Mouse (Mus musculus): ENCODE results near the gene Mllt6.
A peak's percentile ranks its signal among the peaks of the same experiment; 100 is the strongest.
"Not testable (repeated sequence)": the region's sequence is repeated elsewhere in the genome, so short reads cannot be mapped to it uniquely, and the experiment has no call there.

The Mllt6 gene

DNA sequence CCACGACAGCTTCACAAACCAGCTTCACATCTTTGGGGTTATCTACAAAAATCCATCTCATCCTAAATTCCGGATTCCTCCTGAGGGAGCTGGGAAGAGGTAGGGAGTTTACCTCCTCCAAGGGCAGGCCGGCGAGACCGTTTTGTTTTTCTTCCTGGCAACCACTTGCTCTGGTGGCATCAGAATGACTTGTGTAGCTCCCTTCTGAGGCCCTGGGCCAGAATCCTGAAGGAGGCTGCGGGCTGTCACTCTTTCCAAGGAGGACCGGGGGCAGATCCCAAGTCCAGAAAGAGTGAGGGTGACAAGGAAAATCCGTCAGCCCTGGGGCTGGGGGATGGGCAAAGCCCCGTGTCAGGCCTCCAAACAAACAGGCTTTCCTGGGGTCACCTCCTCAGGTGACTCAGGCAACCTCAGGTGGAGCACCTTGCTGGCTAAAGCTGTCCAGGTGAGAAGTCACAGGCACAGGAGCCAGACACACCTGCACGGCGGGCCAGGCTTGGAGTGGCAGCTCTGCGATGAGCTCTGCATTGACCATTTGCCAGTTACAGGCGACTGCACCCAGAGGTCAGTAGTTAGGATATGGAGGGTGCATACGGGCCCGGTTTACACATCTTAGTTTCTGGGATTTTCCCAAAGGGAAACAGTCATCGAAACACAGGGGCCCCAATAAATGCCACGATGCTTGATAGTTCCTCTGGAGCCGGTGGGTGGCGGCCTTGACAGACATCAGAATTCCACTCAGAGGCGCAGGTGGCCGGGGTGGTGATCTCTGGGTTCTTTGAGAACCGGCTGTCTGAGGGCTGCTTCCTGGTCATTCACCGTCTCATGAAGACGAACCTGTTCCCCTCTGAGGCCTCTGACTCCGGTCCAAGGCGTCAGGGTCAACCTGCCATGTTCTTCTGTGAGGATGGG, 54.4 kb downstream of the Mllt6 start:
- no peak for DNase-seq (ENCODE audit: low spot score)

- no peak for DNase-seq (ENCODE audit: low spot score)
These were observed 55.2 kb downstream of the Mllt6 start for GRCm38 (mm10) chr11:97718281-97718860.

DNA sequence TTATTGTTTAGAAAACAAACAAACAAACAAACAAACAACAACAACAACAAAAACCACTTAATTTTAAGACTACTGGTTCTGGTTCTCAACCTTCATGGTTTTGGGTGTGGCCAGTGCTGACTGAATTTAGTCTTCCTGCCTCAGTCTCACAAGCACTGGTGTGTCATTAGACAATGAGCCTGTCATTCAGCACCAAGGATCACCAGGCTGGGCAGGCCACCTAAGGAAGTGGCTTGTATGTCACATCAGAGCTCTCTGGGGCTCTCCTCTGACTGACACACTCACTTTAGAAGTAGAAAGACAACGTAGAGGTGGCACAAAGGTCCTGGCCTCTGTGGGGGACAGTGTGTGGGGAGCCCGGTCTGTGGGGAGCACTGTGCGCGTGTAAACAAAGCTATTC, 55.8 kb downstream of the Mllt6 start:
- no peak for DNase-seq (ENCODE audit: low spot score)

DNA sequence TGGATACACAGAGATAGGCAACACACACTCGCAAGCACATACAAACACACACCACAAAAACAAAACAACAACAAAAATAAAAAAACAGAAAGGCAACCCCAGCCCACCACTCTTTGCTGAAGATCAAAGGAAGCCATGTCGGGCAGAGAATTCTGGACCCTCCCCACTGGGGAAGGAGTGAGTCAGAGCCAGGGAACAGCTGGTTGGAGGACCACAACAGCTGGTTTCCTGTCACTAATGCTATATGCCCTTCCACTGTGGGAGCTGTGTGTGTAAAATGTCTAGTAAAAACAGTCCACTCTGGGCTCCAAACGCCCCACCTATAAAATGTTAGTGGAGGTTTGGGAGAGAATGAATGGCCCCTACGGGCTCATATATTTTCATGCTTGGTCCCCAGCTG, 58.1 kb downstream of the Mllt6 start:
- DNase-seq (ENCODE audit: low spot score) = no peak

- no peak for DNase-seq (ENCODE audit: low spot score)
These were observed 60.5 kb downstream of the Mllt6 start for GRCm38 (mm10) chr11:97723709-97724108.

DNA sequence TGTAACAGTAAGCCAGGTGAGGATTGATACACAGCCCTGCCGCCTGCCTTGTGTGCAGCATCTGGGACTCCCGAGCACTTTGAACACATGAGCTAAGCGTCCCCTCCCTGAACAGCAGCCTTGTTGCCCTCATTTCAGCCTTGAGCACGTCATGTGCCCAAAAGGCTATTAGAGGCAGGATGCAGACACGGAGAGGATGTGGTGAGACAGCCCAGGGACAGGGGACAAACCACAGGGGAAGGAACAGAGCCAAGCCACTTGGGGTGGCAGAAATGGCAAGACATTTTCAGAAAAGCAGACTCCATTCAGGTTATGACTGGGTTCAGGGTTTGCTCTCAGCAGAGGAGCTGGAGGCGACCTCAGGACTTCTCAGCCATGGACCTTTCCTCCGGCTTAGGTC, 65.1 kb downstream of the Mllt6 start:
- no peak for DNase-seq (ENCODE audit: low spot score)

- no peak for DNase-seq (ENCODE audit: low spot score)
These were observed 65.5 kb downstream of the Mllt6 start for GRCm38 (mm10) chr11:97728730-97729129.

DNA sequence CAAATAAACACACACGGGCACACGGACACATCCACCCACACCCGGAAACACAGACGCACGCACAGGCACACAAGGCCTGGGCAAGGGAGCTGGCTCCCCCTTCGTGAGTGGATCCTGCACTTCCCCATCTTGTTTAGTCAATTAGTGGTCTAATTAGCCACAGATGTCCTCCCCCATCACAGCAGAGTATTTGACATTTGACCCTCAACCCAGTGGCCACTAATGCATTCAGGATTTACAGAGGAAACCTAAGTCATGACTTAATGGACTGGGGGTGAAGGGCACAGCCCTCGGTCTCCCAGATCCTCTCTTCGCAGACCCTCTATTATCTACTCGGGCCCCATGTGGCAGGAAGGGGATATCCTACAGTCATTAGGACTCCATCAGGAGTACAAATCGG, 70.5 kb downstream of the Mllt6 start:
- DNase-seq (ENCODE audit: low spot score) = peak; percentile 27

- not testable (repeated sequence) for DNase-seq (ENCODE audit: low spot score)
These were observed 71.6 kb downstream of the Mllt6 start for GRCm38 (mm10) chr11:97734810-97735209.
